Mouse (Mus musculus) liver, adult 2 months (tissue): ENCODE data around the gene Oas1c.
A peak's percentile ranks its signal among the peaks of the same experiment; 100 is the strongest.

Source experiments
- CTCF ChIP-seq: fragments of 200-500 bp; IDR thresholded peaks from 2 replicates; pipeline ENCODE4 v1.5.1; 2011; ENCODE audit warnings: low read depth, low read length, control low read depth
- POLR2A ChIP-seq: fragments of 200-500 bp; IDR thresholded peaks from 2 replicates; pipeline ENCODE4 v1.6.1; 2011; ENCODE audit warnings: low read length, control low read depth; ENCODE audit not compliant: insufficient read depth; ENCODE audit errors: extremely low read depth

GRCm38 (mm10) chr5:120811951-120812819 is at the start of gene Oas1c:
- no peak for TF ChIP-seq CTCF
- TF ChIP-seq POLR2A, result 0 out of 2 replicates have a peak, but pooled peaks have one; percentile 24
